Comparison of ENCODE assay signal across 1 mouse cellular context in the genomic region with DNA sequence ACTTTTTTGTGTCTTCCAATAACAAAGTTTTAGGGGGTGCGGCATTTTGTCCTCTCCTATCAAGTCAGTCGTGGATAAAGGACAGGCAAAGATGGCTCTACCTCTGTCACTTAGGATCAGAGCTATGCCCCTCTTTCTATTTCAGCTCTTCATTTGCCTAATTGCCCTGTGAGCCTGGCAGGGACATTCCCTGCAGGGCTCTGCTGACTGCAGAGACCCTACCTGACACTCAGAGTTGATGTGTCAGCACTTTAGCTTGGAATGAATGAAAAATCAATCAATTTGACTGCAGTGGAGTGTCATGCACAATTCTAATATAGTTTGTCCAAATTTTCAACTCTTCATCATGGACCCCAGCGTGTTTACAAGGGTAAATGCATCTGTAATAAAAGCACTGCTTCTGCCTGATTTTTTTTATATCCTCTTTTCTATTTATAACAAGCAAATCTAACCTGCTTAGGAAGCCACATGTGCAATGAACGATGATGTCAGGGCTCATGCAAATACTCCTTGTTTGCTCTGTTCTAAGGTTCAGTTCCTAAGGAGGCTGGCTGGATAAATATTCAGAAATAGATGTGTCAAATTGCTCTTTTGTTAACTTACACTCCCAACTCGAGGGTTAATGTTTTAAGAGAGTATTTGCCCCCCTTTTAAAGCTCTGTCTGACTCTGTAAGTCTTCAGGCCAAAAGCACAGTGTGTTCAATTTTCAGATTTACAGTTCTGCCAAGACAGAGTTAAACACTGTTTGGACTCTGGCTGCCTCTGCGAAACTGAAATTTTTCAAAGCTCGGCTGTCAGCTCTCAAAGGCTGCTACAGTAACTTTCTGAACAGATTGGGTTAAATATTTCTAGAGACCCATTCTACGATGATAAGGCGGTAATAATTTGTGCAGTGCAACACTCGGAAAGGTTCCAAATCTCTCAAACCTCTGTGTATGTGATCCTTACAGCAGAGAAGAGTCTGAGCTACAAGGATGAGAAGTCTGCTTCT.
TF ChIP-seq lines count a peak whose summit lies in the region.

No protein-coding gene starts in this region.

TF ChIP-seq in CH12.LX, 34 proteins besides CTCF, POLR2A, EP300 and RAD21:
- peak; percentile 54; the same call in 1 of the 2 replicates for TF ChIP-seq ETS1 (conservative IDR thresholded peaks at IDR 0.05; ENCODE audit: low read depth, low read length)
- TF ChIP-seq ZKSCAN1 (IDR thresholded peaks at IDR 0.05; ENCODE audit: borderline replicate concordance, low read depth, low read length): no peak
- no peak for TF ChIP-seq ELF1 (IDR thresholded peaks at IDR 0.05; ENCODE audit: low read depth, low read length)
- TF ChIP-seq MAFK (IDR thresholded peaks at IDR 0.05; ENCODE audit: insufficient replicate concordance, low read length): peak; percentile 99
- 0 out of 2 replicates have a peak, but pooled peaks have one; percentile 14 for TF ChIP-seq ZNF384 (IDR thresholded peaks at IDR 0.05; ENCODE audit: low read depth, low read length)
- TF ChIP-seq NELFE (IDR thresholded peaks at IDR 0.05; ENCODE audit: low read depth, low read length): 0 out of 2 replicates have a peak, but pooled peaks have one; percentile 3
- TF ChIP-seq MEF2A (IDR thresholded peaks at IDR 0.05; ENCODE audit: borderline replicate concordance, low read depth, low read length): peak; percentile 78
- TF ChIP-seq JUND (conservative IDR thresholded peaks at IDR 0.05; ENCODE audit: low read depth, low read length): 0 out of 2 replicates have a peak, but pooled peaks have one; percentile 12
- TF ChIP-seq SMC3 (IDR thresholded peaks at IDR 0.05; ENCODE audit: low read depth, low read length): no peak
- 0 out of 2 replicates have a peak, but pooled peaks have one; percentile 31 for TF ChIP-seq MYC (IDR thresholded peaks at IDR 0.05; ENCODE audit: low read depth, low read length)
- peak; percentile 15; the same call in 1 of the 2 replicates for TF ChIP-seq BHLHE40 (IDR thresholded peaks at IDR 0.05; ENCODE audit: low read depth, low read length)
